Mouse (Mus musculus) stomach, embryonic 14.5 days (tissue): ENCODE results near the gene Lyrm1. TPM values are rescaled to one million over a fixed set of nuclear protein-coding genes. Genes with fewer than 3 reads are reported as not detected.

Source experiments
- ATAC-seq: fragments of 200-750 bp; cut with Nextera tagmentation; 2 replicates; pipeline ENCODE4 v1.8.0; 2017; ENCODE audit warnings: low read depth, moderate TSS enrichment; ENCODE audit not compliant: insufficient number of reproducible peaks, insufficient read depth, low FRiP score
- H3K27ac ChIP-seq: fragments of 300-500 bp; sonication (generic); 2 replicates; pipeline ENCODE4 v1.5.1; 2014; ENCODE audit warnings: mild to moderate bottlenecking, low read length, moderate library complexity, mixed read lengths
- H3K27me3 ChIP-seq: fragments of 300-500 bp; sonication (generic); 2 replicates; pipeline ENCODE4 v1.6.1; 2014; ENCODE audit warnings: low read length, control low read depth, mixed read lengths; ENCODE audit not compliant: control insufficient read depth, insufficient read depth
- H3K36me3 ChIP-seq: fragments of 300-500 bp; sonication (generic); 2 replicates; pipeline ENCODE4 v1.6.1; 2014; ENCODE audit warnings: mild to moderate bottlenecking, control low read depth, low read length, moderate library complexity, mixed read lengths; ENCODE audit not compliant: control insufficient read depth, insufficient read depth
- H3K4me1 ChIP-seq: fragments of 300-500 bp; sonication (generic); 2 replicates; pipeline ENCODE4 v1.6.1; 2014; ENCODE audit warnings: low read length, control low read depth, mixed read lengths; ENCODE audit not compliant: control insufficient read depth, insufficient read depth
- H3K4me2 ChIP-seq: fragments of 300-500 bp; sonication (generic); replicated peaks from 2 replicates; pipeline ENCODE4 v1.6.1; 2014; ENCODE audit warnings: low read depth, low read length, control low read depth
- H3K4me3 ChIP-seq: fragments of 300-500 bp; sonication (generic); 2 replicates; pipeline ENCODE4 v1.5.1; 2014; ENCODE audit warnings: low read depth, low read length, control low read depth
- H3K9ac ChIP-seq: fragments of 300-500 bp; sonication (generic); replicated peaks from 2 replicates; pipeline ENCODE4 v1.6.1; 2014; ENCODE audit warnings: low read depth, mild to moderate bottlenecking, control low read depth, low read length, moderate library complexity, mixed read lengths
- H3K9me3 ChIP-seq: fragments of 300-500 bp; sonication (generic); 2 replicates; pipeline ENCODE4 v1.6.1; 2016; ENCODE audit warnings: low read depth, low read length, control low read depth; ENCODE audit not compliant: control insufficient read depth
- WGBS: fragments of 180-500 bp; shearing (Covaris S2); extraction: QIAGEN DNeasy Blood & Tissue Kit; methylation state at CpG from one replicate; pipeline ENCODE4 v1.1.7; 2014; 5-methylcytosine and 5-hydroxymethylcytosine counted together
- polyA plus RNA-seq: library from polyadenylated mRNA; unstranded; fragments of >200 nt; fragmentation: Nextera tagmentation; extraction: Ambion mirVana; gene quantifications from 2 replicates; pipeline ENCODE4 v1.2.1, GENCODE M21; 2014

Lyrm1 gene
- polyA plus RNA-seq, 1 experiment from 2014 or later = 8.6 TPM

DNA sequence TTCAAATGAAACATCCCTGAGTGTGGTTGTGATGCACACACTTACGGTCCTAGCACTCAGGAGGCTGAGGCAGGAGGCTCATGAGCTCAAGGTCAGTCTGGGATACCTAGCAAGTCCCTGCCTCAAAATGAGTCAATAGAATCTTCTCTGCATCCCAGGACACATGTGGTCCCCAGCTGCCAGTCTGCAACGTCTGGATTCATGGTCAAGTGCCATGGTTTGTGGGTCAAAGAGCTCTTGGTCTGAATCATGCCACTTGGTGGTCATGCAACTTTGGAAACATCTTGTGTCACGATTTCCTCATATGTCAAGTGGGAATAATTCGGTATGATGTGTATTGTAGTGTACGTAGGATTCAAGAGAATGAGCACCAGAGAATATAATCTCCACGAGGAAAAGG lies 64.9 kb downstream of the Lyrm1 start:
- ATAC-seq = no peak
- Histone ChIP-seq H3K9me3 (no peaks in the 10 kb centered on the region), H3K4me3 (no peak overlapping the region), H3K4me1 (no peaks in the 10 kb centered on the region), H3K9ac (no peak overlapping the region), H3K36me3 (no peaks in the 10 kb centered on the region), H3K27me3 (no peaks in the 10 kb centered on the region), H3K27ac (no peak overlapping the region), H3K4me2 (no peak overlapping the region)
- 79% methylated on average over 6 of the region's 6 CpGs for WGBS

DNA sequence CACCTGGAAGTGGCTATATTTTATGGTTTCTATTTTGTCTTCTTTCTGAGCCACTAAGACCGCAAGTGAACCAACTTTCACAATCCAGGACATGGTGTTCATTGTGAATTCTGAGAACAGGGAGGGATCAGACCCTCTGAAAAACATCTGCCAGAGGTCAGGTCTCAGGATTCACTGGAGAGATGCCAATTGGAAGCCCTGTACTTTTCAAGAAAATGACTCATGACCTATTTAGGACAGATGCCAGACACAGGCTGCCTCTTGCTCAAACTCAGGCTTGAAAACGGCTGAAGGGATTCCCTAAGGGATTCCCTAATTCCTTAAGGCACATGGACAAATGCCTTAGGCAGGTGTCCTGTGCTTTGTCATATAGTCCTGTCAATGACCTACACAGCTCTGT lies 65.4 kb downstream of the Lyrm1 start:
- Histone ChIP-seq H3K4me3 (no peak overlapping the region), H3K27ac (no peak overlapping the region), H3K4me1 (no peaks in the 10 kb centered on the region), H3K36me3 (no peaks in the 10 kb centered on the region), H3K4me2 (no peak overlapping the region), H3K9me3 (no peaks in the 10 kb centered on the region), H3K9ac (no peak overlapping the region), H3K27me3 (no peaks in the 10 kb centered on the region)
- WGBS = 59% methylated on average over 2 of the region's 2 CpGs
- no peak for ATAC-seq

DNA sequence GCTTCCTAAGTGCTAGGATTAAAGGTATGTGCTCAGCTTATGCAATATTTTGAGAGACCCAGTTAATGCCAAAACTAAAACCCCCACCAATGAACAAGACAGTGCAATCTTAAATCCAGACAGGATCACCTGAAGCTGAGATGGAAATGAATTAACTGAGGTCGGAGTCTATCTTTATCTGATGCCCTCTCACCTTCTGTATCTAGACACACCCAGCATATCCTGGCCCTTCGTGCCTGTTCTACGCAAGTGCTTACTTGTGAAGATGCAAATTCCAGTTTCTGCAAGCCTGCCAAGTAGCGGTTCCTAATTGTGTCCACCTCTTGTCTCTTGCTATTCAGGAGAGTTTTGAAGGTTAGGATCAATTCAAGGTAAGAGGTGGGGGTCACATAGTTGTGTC lies 69.5 kb downstream of the Lyrm1 start:
- H3K9ac ChIP-seq = no peak overlapping the region
- WGBS = 78% methylated on average over 4 of the region's 4 CpGs
- ATAC-seq = no peak
- H3K36me3 ChIP-seq = no peaks in the 10 kb centered on the region
- no peak overlapping the region for H3K4me2 ChIP-seq
- H3K4me3 ChIP-seq = no peak overlapping the region
- H3K27me3 ChIP-seq = no peaks in the 10 kb centered on the region
- H3K4me1 ChIP-seq = no peaks in the 10 kb centered on the region
- H3K9me3 ChIP-seq = no peaks in the 10 kb centered on the region
- H3K27ac ChIP-seq = no peak overlapping the region

DNA sequence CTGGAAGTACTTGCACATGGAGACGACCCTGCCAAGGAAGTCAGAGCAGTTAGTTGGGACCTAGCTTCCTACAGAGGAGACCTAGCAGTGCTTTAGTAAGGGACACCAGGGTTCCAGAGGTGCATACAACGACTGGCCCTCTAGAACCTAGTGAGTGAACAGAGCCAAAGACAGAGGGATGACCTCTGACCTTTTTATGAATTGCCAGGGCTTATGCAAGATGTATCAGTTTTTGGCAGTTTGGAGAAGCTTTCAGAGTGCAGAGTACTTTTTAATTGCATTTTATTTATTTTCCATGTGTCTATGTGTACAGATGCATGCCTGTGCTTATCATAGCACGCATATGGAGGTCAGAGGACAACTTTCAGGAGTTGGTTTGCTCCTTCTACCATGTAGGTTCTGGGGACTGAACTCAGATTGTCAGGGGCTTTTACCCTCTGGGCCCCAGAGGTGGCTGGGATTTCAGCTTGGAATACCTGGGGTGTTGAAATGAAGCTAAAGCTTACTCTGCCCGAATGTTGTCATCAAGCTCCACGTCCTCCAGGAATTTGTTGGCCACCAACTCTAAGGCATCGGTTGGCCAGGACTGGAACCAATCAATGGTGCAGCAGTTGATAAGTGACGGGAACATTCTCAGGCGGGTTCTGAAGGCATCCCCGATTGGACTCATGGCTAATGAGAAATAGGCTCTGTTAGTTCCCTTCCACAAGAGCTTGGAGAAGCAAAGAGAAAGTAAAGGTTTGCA lies 70.2 kb downstream of the Lyrm1 start:
- H3K27me3 ChIP-seq = no peaks in the 10 kb centered on the region
- no peak overlapping the region for H3K9ac ChIP-seq
- no peak for ATAC-seq
- no peaks in the 10 kb centered on the region for H3K9me3 ChIP-seq
- H3K36me3 ChIP-seq = no peaks in the 10 kb centered on the region
- no peak overlapping the region for H3K27ac ChIP-seq
- H3K4me1 ChIP-seq = no peaks in the 10 kb centered on the region
- no peak overlapping the region for H3K4me3 ChIP-seq
- H3K4me2 ChIP-seq = no peak overlapping the region
- 83% methylated on average over 9 of the region's 9 CpGs for WGBS

DNA sequence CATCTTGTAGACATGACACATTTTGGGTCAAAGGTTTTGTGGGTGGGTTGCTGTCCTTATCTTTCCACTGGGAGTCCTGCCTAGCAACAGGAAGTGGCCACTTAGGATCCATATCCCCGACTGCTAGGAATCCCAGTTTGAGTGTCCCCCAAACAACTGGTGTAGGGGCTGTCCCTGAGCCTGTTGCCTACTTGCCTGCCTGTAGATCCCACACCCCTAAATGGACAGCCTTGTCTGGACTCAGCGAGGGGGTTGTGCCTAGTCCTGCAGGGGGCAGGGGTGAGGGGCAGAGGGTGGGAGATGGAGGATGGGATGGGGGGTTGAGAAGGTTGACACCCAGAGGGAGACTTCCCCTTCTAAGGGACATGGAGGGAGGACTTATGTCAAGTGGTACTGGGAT lies 73.7 kb downstream of the Lyrm1 start:
- no peak for ATAC-seq
- 60% methylated on average over 2 of the region's 2 CpGs for WGBS

DNA sequence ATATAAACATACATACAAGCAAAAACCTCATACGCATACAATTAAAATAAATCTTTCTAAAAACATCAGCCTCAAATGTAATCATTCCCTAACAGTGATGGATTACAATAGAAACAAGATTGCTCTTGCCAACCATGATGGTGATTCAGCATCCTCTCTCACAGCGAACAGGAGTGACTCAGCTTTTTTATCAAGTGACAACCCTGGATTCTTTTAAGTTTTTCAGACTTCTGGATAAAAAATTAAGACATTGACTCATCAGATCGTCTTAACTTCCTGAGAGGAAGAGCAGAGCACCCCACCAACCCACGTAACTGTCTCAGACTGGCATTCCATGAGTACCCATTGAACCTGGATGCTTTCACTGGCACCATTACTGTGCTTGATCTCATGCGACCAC lies 78.6 kb downstream of the Lyrm1 start:
- Histone ChIP-seq H3K4me2 (no peak overlapping the region), H3K9ac (no peak overlapping the region), H3K27ac (no peak overlapping the region), H3K4me3 (no peak overlapping the region), H3K27me3 (no peaks in the 10 kb centered on the region), H3K9me3 (no peaks in the 10 kb centered on the region), H3K36me3 (no peaks in the 10 kb centered on the region), H3K4me1 (no peaks in the 10 kb centered on the region)
- no peak for ATAC-seq
- WGBS = 77% methylated on average over 5 of the region's 5 CpGs

More for the DNA sequence above, 73.7 kb downstream of the Lyrm1 start:
- H3K4me3 ChIP-seq = no peak overlapping the region
- no peak overlapping the region for H3K9ac ChIP-seq
- H3K36me3 ChIP-seq = no peaks in the 10 kb centered on the region
- H3K27me3 ChIP-seq = no peaks in the 10 kb centered on the region
- H3K4me1 ChIP-seq = no peaks in the 10 kb centered on the region
- no peak overlapping the region for H3K4me2 ChIP-seq
- H3K27ac ChIP-seq = no peak overlapping the region
- H3K9me3 ChIP-seq = no peaks in the 10 kb centered on the region

DNA sequence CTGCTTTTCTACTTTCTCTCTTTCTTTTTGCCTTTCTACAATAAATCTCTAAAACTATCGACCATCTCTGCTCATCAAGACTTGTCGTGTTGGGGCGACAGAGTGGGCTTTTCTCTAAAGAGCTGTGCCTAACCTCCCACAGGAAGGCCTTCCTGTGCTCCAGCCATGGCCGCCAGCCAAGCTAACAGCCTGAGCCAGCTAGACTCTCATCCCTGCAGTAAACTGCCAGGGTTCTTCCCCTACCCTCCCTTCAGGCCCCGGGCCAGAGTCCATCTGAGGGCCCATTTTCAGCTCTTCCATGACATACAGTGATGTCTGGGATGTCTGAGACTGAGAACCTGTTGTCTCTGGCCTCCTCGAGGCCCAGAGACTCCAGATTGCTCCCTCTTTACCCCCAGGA lies 80.6 kb downstream of the Lyrm1 start:
- Histone ChIP-seq H3K9ac (no peak overlapping the region), H3K27ac (no peak overlapping the region), H3K36me3 (no peaks in the 10 kb centered on the region), H3K4me3 (no peak overlapping the region), H3K4me2 (no peak overlapping the region), H3K27me3 (no peaks in the 10 kb centered on the region), H3K9me3 (no peaks in the 10 kb centered on the region), H3K4me1 (no peaks in the 10 kb centered on the region)
- 70% methylated on average over 6 of the region's 6 CpGs for WGBS
- no peak for ATAC-seq

DNA sequence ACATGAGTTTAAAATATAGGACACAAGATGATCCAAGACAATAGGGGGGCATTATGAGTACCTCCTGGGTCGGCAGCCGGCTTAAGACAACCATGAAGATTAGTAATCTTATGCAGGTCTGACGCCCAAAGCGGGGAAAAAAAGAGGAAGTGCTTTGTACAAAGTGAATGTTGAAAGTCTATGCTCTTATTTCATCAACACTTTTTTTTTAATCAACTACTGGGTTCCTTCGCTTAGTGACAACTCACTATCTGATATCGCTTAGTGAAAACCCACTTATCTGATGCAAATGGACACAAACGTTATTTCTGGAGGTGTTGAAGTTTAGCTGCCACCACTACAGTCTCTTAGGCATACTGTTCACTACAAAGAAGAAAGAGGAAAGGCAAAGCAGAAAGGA lies 81.9 kb downstream of the Lyrm1 start:
- Histone ChIP-seq H3K36me3 (no peaks in the 10 kb centered on the region), H3K9me3 (no peaks in the 10 kb centered on the region), H3K4me3 (no peak overlapping the region), H3K27me3 (no peaks in the 10 kb centered on the region), H3K9ac (no peak overlapping the region), H3K27ac (no peak overlapping the region), H3K4me1 (no peaks in the 10 kb centered on the region), H3K4me2 (no peak overlapping the region)
- no peak for ATAC-seq
- 87% methylated on average over 7 of the region's 7 CpGs for WGBS

DNA sequence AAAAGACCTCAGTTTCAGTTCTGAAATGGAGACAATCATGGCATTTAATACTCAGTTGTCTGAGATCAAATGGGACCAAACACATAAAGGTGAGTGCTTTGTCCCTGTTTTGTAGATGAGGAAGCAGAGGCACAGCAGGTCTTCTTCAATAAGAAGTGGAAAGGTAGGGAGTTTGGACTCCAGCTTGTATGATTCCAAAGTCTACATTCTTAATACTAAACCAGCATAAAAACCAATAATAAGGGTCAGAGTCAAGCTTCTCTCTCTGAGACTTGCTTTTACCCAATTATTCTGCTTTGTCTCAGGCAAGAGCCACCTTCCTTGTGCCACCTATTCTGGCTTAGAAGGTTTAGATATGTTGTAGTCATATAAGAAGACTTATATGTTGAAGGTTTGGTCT lies 82.9 kb downstream of the Lyrm1 start:
- no peak overlapping the region for H3K27ac ChIP-seq
- H3K36me3 ChIP-seq = no peaks in the 10 kb centered on the region
- no peaks in the 10 kb centered on the region for H3K4me1 ChIP-seq
- H3K27me3 ChIP-seq = no peaks in the 10 kb centered on the region
- no peaks in the 10 kb centered on the region for H3K9me3 ChIP-seq
- no peak overlapping the region for H3K9ac ChIP-seq
- ATAC-seq = no peak
- no peak overlapping the region for H3K4me3 ChIP-seq
- H3K4me2 ChIP-seq = no peak overlapping the region
